Mouse (Mus musculus) right cerebral cortex, adult 2 months (tissue): ENCODE results near the gene Gm13124.
"Not testable (repeated sequence)": the region's sequence is repeated elsewhere in the genome, so short reads cannot be mapped to it uniquely, and the experiment has no call there.

ENCODE experiments used
- DNase-seq, 2 experiments: peaks; one replicate each; pipeline ENCODE4 v3.0.0; 2021 to 2022; ENCODE audit warnings: low spot score in 2 of 2

Gene Gm13124

DNA sequence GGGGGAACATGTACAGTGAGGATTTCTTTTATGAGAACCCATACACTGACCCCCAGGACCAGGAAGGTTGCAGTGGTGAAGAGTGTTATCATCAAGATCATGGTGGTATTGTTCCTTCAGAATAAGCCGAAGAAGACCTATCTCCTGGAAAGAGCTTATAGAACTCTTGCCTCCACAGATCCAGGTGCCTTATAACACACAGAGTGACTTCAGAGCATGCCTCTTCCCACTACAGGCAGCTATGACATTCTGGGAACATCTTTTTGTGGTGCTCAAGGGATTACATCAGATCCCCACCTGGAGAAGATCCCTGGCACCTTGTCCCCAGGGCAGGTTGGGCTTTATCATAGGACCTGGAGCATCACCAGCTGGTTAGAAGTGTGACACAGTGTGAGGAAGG lies at the start of gene Gm13124:
Gm13124 (minus strand) TSS at position 101 of the 400 bp plus-strand sequence.
- no peak for DNase-seq

DNA sequence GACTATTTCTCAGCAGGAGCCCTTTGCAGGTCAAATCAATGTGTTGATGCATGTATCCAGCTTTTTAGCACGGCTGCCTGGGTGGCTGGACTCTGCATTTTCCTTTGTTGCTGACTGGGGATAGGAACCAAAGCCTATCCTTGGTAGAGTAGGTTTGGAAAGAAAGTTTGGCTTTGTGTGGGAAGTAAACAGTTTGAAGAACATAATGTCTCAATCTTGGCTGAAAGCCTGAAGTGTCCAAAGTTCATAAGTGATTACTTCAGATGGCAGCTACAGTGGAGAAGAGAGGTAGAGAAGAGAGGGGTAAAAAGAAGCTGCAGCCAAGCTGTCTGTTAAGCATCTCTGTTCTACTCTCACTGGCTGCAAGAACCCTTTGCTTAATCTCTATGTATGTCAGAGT lies 49.7 kb upstream of the Gm13124 start:
- no peak for DNase-seq

DNA sequence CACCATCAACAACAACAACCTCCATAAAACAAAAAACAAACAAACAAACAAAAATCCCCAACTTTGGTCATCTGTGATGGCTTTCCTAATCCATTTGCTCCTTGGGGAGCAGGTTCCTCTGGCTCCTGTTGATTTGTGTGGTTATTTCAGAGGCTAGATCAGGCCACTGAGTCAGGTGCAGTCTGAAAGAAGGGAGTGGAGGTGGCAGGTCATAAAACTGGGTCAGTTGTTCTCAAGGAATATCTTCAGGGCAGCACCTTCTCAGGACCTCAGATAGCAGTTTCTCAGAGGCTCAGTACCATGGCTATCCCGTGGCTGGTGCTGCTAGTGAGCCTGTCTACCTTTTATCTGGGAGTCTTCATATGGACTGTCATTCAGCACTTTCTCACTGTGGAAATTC lies 48.5 kb upstream of the Gm13124 start, which contains the start of gene Aadacl4:
Aadacl4 (plus strand) TSS at position 301 of the 400 bp plus-strand sequence.
- DNase-seq, result no peak

DNA sequence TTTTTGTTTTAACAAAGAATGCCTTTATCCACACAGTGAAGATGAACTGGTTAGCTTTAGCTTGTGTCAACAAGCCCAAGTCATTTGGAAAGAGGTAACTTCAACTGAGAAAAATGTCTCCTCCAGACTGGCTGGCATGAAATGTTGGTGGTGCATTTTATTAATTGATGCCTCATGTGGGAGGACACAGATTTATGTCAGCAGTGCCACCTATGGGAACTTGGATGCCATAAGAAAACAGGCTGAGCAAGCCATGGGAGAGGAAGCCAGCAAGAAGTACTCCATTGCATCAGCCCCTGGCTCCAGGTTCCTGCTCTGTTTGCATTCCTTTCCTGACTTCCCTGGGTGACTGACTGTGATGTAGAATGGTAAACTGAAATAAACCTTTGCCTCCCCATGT lies 27.9 kb upstream of the Gm13124 start:
- no peak for DNase-seq

DNA sequence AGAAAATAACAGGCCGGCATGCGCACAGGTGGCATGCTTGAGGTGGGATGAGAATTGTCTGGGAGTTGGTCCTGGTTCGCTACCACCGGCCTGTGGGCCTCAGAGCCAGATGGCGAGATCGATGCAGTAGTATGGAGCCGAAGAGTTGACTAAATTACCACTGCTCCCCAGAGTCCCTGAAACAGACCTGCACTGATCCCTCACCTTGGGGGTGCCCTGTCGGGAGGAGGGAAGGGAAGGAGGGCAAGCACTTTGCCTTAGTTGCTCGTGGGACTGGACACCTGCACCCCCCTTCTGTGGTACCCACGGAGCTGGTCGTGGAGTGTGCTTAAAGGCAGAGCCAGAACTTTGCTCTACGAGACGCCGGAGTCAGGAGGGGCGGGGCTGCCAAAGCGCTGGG lies 21.3 kb upstream of the Gm13124 start:
- DNase-seq, result not testable (repeated sequence)

DNA sequence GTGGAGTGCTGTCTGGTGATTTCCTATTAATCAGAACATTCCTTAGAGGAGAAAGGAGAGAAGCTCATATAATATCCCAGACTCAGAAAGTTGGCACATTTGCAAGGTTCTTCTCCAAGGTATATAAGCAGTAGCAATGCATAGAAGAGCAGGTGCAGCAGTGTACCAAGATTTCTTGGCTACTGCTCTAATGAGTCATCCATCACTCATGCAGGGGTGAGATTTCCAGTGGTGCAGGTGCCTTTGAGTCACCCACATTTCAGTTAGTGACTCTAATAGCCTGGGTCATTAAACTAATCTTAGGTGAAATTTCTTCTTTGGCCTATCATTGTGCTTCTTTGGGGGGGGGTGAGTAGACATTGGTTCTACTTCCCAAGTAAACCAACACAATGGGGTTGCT lies 2.8 kb upstream of the Gm13124 start:
- DNase-seq, result no peak

DNA sequence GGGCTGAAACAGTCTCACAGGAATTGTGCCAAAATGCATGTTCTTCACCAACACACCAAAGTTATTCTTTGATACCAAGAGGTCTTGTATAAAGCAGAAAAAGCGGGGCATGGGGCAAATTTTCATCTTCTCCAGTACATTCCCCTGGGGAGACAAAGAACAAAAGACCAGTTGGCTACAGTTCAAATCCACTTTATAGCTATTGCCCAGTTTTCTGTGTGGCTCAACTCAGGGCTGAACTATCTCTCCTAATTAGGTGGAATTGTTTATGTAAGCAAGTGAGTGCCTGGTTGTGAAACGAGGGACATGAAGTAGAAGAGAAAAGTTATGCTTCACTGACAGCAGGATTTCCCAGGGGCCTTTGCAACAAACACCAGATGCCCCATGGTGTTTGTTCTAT lies 3.7 kb downstream of the Gm13124 start:
- DNase-seq, result no peak

DNA sequence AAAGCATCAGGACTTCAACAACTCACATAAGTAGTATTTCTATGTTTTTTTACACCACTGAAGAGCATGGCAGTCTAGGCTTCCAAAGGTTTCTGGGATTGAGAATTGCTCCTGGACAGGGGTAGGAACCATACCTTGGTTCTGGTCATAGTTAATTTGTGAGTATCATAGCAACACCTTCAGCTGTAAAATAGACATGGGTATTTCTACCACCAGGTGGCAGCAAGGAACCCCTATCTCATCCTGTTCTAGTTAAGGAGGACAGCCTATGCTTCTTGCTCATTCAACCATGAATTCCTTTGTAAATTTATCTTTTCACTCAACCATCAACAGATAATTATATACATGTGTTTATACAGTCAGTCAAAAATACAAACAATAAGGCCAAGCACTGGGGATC lies 5.1 kb downstream of the Gm13124 start:
- DNase-seq, result no peak

DNA sequence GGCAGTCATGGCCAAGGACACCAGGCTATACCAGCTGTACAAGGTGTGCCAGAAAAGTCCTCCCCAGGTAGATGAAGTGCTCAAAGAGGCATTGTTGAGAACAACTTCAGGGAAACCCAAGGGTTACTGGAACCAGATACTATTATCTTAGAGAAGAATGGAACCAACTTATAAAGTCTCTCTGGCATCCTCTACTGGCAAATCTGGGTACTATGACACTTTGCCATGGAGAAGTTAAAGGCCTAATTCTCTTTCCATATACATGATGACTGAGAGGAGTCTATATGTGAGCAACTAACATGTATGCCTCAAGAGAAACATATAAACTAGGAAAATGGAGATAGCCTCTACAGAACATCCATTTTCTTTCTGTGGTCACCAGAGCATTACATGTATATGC lies 13.8 kb downstream of the Gm13124 start:
- DNase-seq, result no peak

DNA sequence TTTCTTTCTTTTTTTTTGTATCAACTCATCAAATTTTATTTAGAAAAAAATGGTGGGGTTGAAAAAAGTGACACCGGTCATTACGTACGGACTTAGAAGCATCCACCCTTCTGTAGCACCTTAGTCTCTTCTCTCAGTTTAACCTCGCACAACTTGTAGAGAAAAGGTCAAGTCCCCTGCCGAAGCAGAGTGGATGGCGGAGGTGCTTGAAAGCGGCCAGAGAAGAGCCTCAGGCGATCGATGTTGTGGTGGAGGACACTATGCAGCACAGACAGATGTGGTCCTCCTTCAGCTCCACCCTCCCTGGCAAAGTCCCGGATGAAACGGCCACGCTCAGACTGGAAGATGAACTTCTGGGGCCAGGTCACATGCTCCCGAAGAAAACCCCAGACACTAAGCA lies 19.6 kb downstream of the Gm13124 start:
- not testable (repeated sequence) for DNase-seq

DNA sequence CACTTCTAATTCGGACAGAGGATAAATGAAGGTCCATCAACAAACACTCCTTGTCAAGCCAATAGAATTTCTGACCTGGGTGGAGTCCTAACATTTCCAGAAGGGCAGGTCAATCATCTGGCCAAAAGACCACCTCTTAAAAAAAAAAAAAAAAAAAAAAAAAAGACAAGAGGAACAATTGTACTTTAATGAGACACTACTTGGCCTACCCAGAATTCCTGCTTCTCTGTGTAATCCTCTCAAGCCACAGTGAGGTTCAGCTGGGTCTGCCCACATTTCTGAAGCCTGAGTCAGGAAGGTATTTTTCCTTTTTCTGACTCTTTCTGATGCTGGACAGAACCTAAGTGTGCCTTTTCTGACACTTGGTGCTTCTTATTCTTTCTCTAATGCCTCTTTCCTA lies 20.2 kb downstream of the Gm13124 start:
- DNase-seq, result no peak

DNA sequence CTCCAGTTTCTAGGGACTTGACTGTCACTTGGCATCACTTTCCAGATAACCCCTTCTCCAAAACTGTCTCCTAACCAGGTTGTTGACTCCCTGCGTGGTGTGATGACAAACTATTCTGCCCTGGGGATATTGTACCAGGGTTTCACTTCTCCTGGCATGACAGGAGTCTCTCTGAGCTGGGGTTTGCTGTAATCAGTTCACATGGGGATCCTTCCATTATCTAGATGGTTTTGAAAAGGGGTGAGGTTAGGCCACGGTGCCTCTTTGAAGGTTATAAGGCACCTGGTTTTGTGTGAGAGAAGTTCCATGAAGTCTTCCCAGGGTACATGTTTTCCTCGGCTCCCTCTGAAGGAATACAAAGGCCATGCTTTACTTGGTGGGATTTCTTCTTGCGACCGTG lies 45.4 kb downstream of the Gm13124 start, which contains the start of gene 9430007A20Rik:
9430007A20Rik (plus strand) TSS at position 301 of the 400 bp plus-strand sequence.
- DNase-seq, result no peak

DNA sequence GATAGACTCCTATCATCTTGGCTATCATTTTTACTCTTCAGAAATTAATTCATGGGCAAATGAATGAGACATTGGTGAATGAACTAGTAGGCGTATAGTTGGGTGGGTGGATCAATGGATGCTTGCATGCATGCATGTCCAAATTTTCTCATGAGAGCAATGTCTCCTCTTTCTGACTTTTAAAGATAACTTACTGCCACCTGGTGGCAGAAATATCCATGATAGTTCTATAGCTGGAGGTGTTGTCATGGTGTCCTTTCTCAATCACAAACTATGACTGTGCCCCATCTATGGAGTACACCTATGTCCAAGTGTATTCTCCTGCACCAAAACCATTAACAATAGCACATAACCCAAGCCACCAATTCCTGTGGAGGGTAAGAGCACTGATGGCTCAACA lies 58.4 kb downstream of the Gm13124 start:
- no peak for DNase-seq
